Mouse (Mus musculus) small intestine, adult 2 months (tissue): Measurements from ENCODE around the gene Rabggta.

Source experiments
- CTCF ChIP-seq: fragments of 200-500 bp; IDR thresholded peaks from 2 replicates; pipeline ENCODE4 v1.5.1; 2012; ENCODE audit warnings: low read depth, mild to moderate bottlenecking, control low read depth, inconsistent platforms, low read length, moderate library complexity, mixed read lengths; ENCODE audit not compliant: insufficient replicate concordance, insufficient read length; ENCODE audit errors: extremely low read depth
- POLR2A ChIP-seq: fragments of 200-500 bp; IDR thresholded peaks from 2 replicates; pipeline ENCODE4 v1.6.1; 2012; ENCODE audit warnings: low read depth, mild to moderate bottlenecking, control low read depth, inconsistent platforms, low read length, moderate library complexity

DNA sequence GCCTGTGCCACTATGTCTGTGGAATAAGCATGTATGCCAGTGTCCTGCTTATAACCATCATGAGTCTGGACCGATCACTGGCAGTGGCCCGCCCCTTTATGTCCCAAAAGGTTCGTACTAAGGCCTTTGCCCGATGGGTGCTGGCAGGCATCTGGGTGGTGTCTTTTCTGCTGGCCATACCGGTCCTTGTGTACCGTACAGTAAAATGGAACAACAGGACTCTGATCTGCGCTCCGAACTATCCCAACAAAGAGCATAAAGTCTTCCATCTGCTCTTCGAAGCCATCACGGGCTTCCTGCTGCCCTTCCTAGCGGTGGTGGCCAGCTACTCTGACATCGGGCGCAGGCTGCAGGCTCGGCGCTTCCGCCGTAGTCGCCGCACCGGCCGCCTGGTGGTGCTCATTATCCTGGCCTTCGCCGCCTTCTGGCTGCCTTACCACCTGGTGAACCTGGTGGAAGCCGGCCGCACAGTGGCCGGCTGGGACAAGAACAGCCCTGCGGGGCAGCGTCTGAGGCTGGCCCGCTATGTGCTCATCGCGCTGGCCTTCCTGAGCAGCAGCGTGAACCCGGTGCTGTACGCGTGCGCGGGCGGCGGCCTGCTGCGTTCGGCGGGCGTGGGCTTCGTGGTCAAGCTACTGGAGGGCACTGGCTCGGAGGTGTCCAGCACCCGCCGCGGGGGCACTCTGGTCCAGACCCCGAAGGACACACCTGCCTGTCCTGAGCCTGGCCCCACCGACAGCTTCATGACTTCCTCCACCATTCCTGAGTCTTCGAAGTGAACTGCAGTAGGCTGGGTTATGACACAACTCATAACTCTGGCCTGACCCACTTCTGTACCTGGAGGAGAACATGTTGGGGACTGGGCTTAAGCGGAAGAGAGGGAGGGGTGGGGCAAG, 45.7 kb upstream of the Rabggta start:
- TF ChIP-seq CTCF (0 out of 2 replicates have a peak, but pooled peaks have one; percentile 47), POLR2A (0 out of 2 replicates have a peak, but pooled peaks have one; percentile 27)
